Mouse (Mus musculus): ENCODE results near the gene Tmprss15.

- TF ChIP-seq POLR2A (IDR thresholded peaks at IDR 0.05; ENCODE audit: insufficient read depth, low read depth, low read length) (no peak), CTCF (IDR thresholded peaks at IDR 0.05) (no peak)
These were observed 159.4 kb downstream of the Tmprss15 start for GRCm38 (mm10) chr16:78931287-78932025.
